ENCODE assay signal across 30 mouse cellular contexts in the genomic region with DNA sequence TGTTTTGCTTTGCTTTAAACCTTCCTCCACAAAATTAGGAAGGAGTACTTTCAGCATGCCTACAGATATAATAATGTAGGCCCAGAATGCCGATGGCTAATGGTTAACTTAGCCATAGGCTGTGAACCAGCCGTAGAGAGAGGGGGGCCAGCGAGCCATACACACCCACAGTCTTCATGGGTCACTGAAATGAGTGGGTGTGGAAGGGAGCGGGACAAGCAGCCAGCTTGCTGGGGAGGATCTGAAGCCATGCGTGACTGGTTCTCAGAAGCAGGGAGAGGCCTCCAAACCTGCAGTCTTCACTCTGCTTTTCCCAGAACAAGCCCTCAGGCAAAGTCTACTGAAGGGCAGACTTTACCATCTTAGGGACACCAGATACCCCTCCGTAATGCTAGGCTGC. TPM values are rescaled to one million over a fixed set of nuclear protein-coding genes. Genes with fewer than 3 reads are reported as not detected.
DNase-seq lines count a peak whose midpoint lies in the region; ATAC-seq and TF ChIP-seq lines count a peak whose summit lies in the region.
"Had no signal": no experiment of that assay in that cellular context is flagged by ENCODE, and none has a peak within 500 bp of the region (broad histone marks: within the 10 kb centered on the region; RNA-seq: fewer than 3 reads in every experiment).

No protein-coding gene starts in this region.

- no peaks in the 10 kb centered on the region for H3K27me3 ChIP-seq in intestine, embryonic 15.5 days (replicated peaks)
- H3K27me3 ChIP-seq in intestine, postnatal 0 days (replicated peaks; ENCODE audit: control insufficient read depth, insufficient read depth, low read length): no peaks in the 10 kb centered on the region
- H3K27me3 ChIP-seq in kidney, adult 2 months (replicated peaks; ENCODE audit: control insufficient read depth, insufficient read depth, low read length): no peaks in the 10 kb centered on the region
- H3K27me3 ChIP-seq in kidney, embryonic 16.5 days (ENCODE audit: insufficient read depth, low read length): no peaks in the 10 kb centered on the region
- no peaks in the 10 kb centered on the region for H3K27me3 ChIP-seq in midbrain, embryonic 14.5 days (ENCODE audit: control insufficient read depth, insufficient read depth, low read length)
- H3K27me3 ChIP-seq: CH12.LX; embryonic facial prominence, embryonic 12.5 days; hindbrain, embryonic 13.5 days had no signal

- WGBS in intestine, embryonic 15.5 days: 63% methylated on average over 6 of the region's 6 CpGs
- 51% methylated on average over 6 of the region's 6 CpGs for WGBS in intestine, postnatal 0 days
- WGBS in kidney, adult 2 months: 29% methylated on average over 6 of the region's 6 CpGs
- WGBS in kidney, embryonic 16.5 days: 51% methylated on average over 6 of the region's 6 CpGs
- WGBS in midbrain, embryonic 14.5 days: 74% methylated on average over 6 of the region's 6 CpGs

- H3K36me3 ChIP-seq in intestine, embryonic 15.5 days: no peaks in the 10 kb centered on the region
- H3K36me3 ChIP-seq in intestine, postnatal 0 days (ENCODE audit: control insufficient read depth, insufficient read depth): no peaks in the 10 kb centered on the region
- no peaks in the 10 kb centered on the region for H3K36me3 ChIP-seq in kidney, adult 2 months (ENCODE audit: control insufficient read depth, insufficient read depth, low read length)
- no peaks in the 10 kb centered on the region for H3K36me3 ChIP-seq in kidney, embryonic 16.5 days (ENCODE audit: insufficient read depth, low read length)
- H3K36me3 ChIP-seq in midbrain, embryonic 14.5 days (ENCODE audit: control insufficient read depth, insufficient read depth, low read length): no peaks in the 10 kb centered on the region
- H3K36me3 ChIP-seq: embryonic facial prominence, embryonic 12.5 days; heart, embryonic 12.5 days; hindbrain, embryonic 13.5 days; liver, embryonic 15.5 days had no signal

- H3K4me1 ChIP-seq in intestine, embryonic 15.5 days (replicated peaks): no peaks in the 10 kb centered on the region
- no peaks in the 10 kb centered on the region for H3K4me1 ChIP-seq in intestine, postnatal 0 days (replicated peaks; ENCODE audit: control insufficient read depth, insufficient read depth, low read length)
- H3K4me1 ChIP-seq in kidney, adult 2 months (ENCODE audit: control insufficient read depth, insufficient read depth, low read length): peaks cover 10% of the 10 kb centered on the region; the same call in 1 of the 2 replicates
- H3K4me1 ChIP-seq in kidney, embryonic 16.5 days (ENCODE audit: insufficient read depth, low read length): peaks cover 52% of the 10 kb centered on the region
- no peaks in the 10 kb centered on the region for H3K4me1 ChIP-seq in midbrain, embryonic 14.5 days (ENCODE audit: control insufficient read depth, insufficient read depth, low read length)
- H3K4me1 ChIP-seq: liver, embryonic 15.5 days had no signal

- H3K9ac ChIP-seq in intestine, embryonic 15.5 days: no peak overlapping the region
- no peak overlapping the region for H3K9ac ChIP-seq in intestine, postnatal 0 days (ENCODE audit: low read depth, low read length)
- 0 out of 2 replicates have a peak overlapping the region, but pooled peaks have one; percentile 1 for H3K9ac ChIP-seq in kidney, embryonic 16.5 days (replicated peaks; ENCODE audit: low read length)
- no peak overlapping the region for H3K9ac ChIP-seq in midbrain, embryonic 14.5 days (replicated peaks; ENCODE audit: low read length)
- H3K9ac ChIP-seq: embryonic facial prominence, embryonic 12.5 days; heart, embryonic 12.5 days; hindbrain, embryonic 13.5 days; liver, embryonic 15.5 days; lung, embryonic 14.5 days had no signal

- no peak overlapping the region for H3K4me3 ChIP-seq in intestine, embryonic 15.5 days (replicated peaks)
- H3K4me3 ChIP-seq in intestine, postnatal 0 days (ENCODE audit: low read depth, low read length): no peak overlapping the region
- H3K4me3 ChIP-seq in kidney, adult 2 months (ENCODE audit: insufficient read depth, low read depth, low read length): no peak overlapping the region
- no peak overlapping the region for H3K4me3 ChIP-seq in kidney, embryonic 16.5 days (ENCODE audit: low read length)
- no peak overlapping the region for H3K4me3 ChIP-seq in midbrain, embryonic 14.5 days (replicated peaks; ENCODE audit: low read depth, low read length)
- H3K4me3 ChIP-seq: embryonic facial prominence, embryonic 12.5 days; gastrocnemius, adult 2 months; heart, adult 2 months; heart, embryonic 12.5 days; hindbrain, embryonic 13.5 days; liver, embryonic 15.5 days; myocyte had no signal

- H3K9me3 ChIP-seq in intestine, embryonic 15.5 days: no peaks in the 10 kb centered on the region
- no peaks in the 10 kb centered on the region for H3K9me3 ChIP-seq in intestine, postnatal 0 days (ENCODE audit: control insufficient read depth)
- 0 out of 2 replicates have a peak, but pooled peaks cover 3% of the 10 kb centered on the region for H3K9me3 ChIP-seq in kidney, embryonic 16.5 days (ENCODE audit: low read length)
- no peaks in the 10 kb centered on the region for H3K9me3 ChIP-seq in midbrain, embryonic 14.5 days (ENCODE audit: control insufficient read depth, low read length)
- H3K9me3 ChIP-seq: embryonic facial prominence, embryonic 12.5 days; heart, embryonic 12.5 days; hindbrain, embryonic 13.5 days; liver, embryonic 15.5 days had no signal

- 0 out of 2 replicates have a peak, but pooled peaks have one; percentile 23 for ATAC-seq in intestine, embryonic 15.5 days
- no peak for ATAC-seq in intestine, postnatal 0 days
- ATAC-seq in kidney, embryonic 16.5 days (ENCODE audit: low FRiP score, low TSS enrichment): peak; percentile 93
- ATAC-seq in midbrain, embryonic 14.5 days (ENCODE audit: low FRiP score, low TSS enrichment): no peak
- ATAC-seq: forebrain, embryonic 14.5 days; midbrain, embryonic 16.5 days had no signal

- no peak for TF ChIP-seq CTCF in intestine, postnatal 0 days (IDR thresholded peaks at IDR 0.05; ENCODE audit: low read depth)
- TF ChIP-seq CTCF in kidney, adult 2 months (conservative IDR thresholded peaks at IDR 0.05; ENCODE audit: insufficient read depth, insufficient read length, low read depth, low read length): no peak

- no peak overlapping the region for H3K27ac ChIP-seq in intestine, embryonic 15.5 days
- no peak overlapping the region for H3K27ac ChIP-seq in intestine, postnatal 0 days (ENCODE audit: low read depth, low read length)
- H3K27ac ChIP-seq in kidney, adult 2 months (ENCODE audit: insufficient read depth, low read depth, low read length): peak overlapping the region; percentile 86
- peak overlapping the region; percentile 90 for H3K27ac ChIP-seq in kidney, embryonic 16.5 days (ENCODE audit: low read length)
- H3K27ac ChIP-seq in midbrain, embryonic 14.5 days (replicated peaks; ENCODE audit: low read depth, low read length): no peak overlapping the region
- H3K27ac ChIP-seq: embryonic facial prominence, embryonic 12.5 days; gastrocnemius, adult 2 months; heart, adult 2 months; hindbrain, embryonic 13.5 days; liver, embryonic 15.5 days had no signal

- H3K4me2 ChIP-seq in intestine, embryonic 15.5 days (replicated peaks): no peak overlapping the region
- no peak overlapping the region for H3K4me2 ChIP-seq in intestine, postnatal 0 days (replicated peaks; ENCODE audit: low read depth)
- H3K4me2 ChIP-seq in kidney, embryonic 16.5 days (replicated peaks; ENCODE audit: low read depth, low read length): 0 out of 2 replicates have a peak overlapping the region, but pooled peaks have one; percentile 2
- H3K4me2 ChIP-seq in midbrain, embryonic 14.5 days (ENCODE audit: low read length): no peak overlapping the region
- H3K4me2 ChIP-seq: embryonic facial prominence, embryonic 12.5 days; heart, embryonic 12.5 days; hindbrain, embryonic 13.5 days; liver, embryonic 15.5 days; lung, embryonic 14.5 days had no signal

- DNase-seq in kidney, adult 2 months: peak; percentile 94
- peak; percentile 73 to 77 for DNase-seq in kidney, postnatal 36 days
- DNase-seq in heart, adult 18-20 months: no peak
- no peak for DNase-seq in midbrain, embryonic 14.5 days
- DNase-seq in layer of hippocampus, adult 8-10 months (ENCODE audit: low spot score in 2 of 2): no peak
- DNase-seq: adrenal gland, adult 8-10 months; cerebellum, adult 8-10 months; cerebellum, postnatal 25 days; gastrocnemius, adult 2 months; gastrocnemius, postnatal 36 days; heart, adult 2 months; heart, postnatal 4 days; liver; lung, embryonic 14.5 days; lung, postnatal 14 days; right cerebral cortex, adult 18-20 months; spleen, adult 18-20 months; thymus, adult 2 months; thymus, postnatal 36 days had no signal

- TF ChIP-seq POLR2A in kidney, adult 2 months (IDR thresholded peaks at IDR 0.05; ENCODE audit: low read depth, low read length): no peak

RNA-seq across cellular contexts. Expression of a gene that starts 50.8 kb away (rescaled TPM):
- polyA plus RNA-seq in intestine, embryonic 15.5 days (2015; fragmentation: Nextera tagmentation; extraction: Ambion mirVana): 5.5 TPM in 2 replicates
- 0.90 and 1.3 TPM in 2 replicates for polyA plus RNA-seq in intestine, postnatal 0 days (2015; fragmentation: Nextera tagmentation; extraction: Ambion mirVana)
- 23.7 and 28.0 TPM in 2 replicates for polyA plus RNA-seq in kidney, adult 2 months (2012; rRNA removed)
- polyA plus RNA-seq in kidney, embryonic 16.5 days (2015; fragmentation: Nextera tagmentation; extraction: Ambion mirVana): 31.1 and 32.8 TPM in 2 replicates
- total RNA-seq in heart, adult 18-20 months (2021): 1 to 10 TPM; 4.8 to 6.2 TPM
- polyA plus RNA-seq in midbrain, embryonic 14.5 days (2014; fragmentation: Nextera tagmentation; extraction: Ambion mirVana): 5.4 and 8.7 TPM in 2 replicates
- total RNA-seq in layer of hippocampus, adult 8-10 months (2022): 10 to 100 TPM; 11.7 to 14.1 (median 12.9) TPM

Comparison
In these comparisons a context has a peak if more than half of its experiments do, and no peak if none do; other contexts are left out.
1. ATAC-seq: peak in intestine, embryonic 15.5 days (single experiment) and kidney, embryonic 16.5 days (single experiment); none in intestine, postnatal 0 days (single experiment) and midbrain, embryonic 14.5 days (single experiment).
2. H3K27ac ChIP-seq: peak in kidney, adult 2 months (single experiment) and kidney, embryonic 16.5 days (single experiment); none in intestine, embryonic 15.5 days (single experiment), intestine, postnatal 0 days (single experiment) and midbrain, embryonic 14.5 days (single experiment).
3. DNase-seq: peak in kidney, adult 2 months (single experiment) and kidney, postnatal 36 days (2 of 2); none in heart, adult 18-20 months (0 of 2), midbrain, embryonic 14.5 days (single experiment) and layer of hippocampus, adult 8-10 months (0 of 2).